Mouse (Mus musculus) hematopoietic multipotent progenitor cell, adult 10-12 weeks (in vitro differentiated cells): ENCODE results near the gene Actr1b. TPM values are rescaled to one million over a fixed set of nuclear protein-coding genes. Genes with fewer than 3 reads are reported as not detected.

Experiments used
- polyA plus RNA-seq: library from polyadenylated mRNA; stranded (reverse); fragments of >175 nt; gene quantifications from 2 replicates; pipeline ENCODE4 v1.2.3, GENCODE M21; 2012; ENCODE audit warnings: low replicate concordance

Gene Actr1b
- 51.5 and 54.1 TPM in 2 replicates for polyA plus RNA-seq

GRCm38 (mm10) chr1:36714311-36714710, at the start of gene Actr1b:
Gene Actr1b, minus strand, starts transcription at chr1:36714422.

DNA sequence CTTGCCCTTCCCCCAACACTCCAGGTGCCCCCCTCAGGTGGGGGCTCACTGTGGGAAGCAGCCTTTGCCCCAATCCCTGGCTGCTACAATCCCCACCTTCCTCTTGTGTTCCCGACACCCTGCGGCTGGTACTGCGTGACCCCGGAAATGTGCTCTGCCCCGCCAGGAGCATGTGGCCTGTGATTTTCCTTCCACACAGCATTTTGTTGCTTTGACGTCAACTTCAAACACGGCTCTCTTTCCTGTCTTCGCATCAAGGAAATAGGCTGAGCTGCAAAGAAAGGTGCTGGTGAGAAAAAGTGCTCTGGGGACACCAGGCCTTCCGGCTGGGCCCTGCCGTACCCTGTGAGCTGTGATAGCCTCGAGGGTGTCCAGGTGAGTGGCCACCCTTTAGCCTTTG, 47.3 kb upstream of the Actr1b start, which contains the start of gene Zap70:
Zap70 (plus strand) TSS at position 231 of the 400 bp plus-strand sequence.

DNA sequence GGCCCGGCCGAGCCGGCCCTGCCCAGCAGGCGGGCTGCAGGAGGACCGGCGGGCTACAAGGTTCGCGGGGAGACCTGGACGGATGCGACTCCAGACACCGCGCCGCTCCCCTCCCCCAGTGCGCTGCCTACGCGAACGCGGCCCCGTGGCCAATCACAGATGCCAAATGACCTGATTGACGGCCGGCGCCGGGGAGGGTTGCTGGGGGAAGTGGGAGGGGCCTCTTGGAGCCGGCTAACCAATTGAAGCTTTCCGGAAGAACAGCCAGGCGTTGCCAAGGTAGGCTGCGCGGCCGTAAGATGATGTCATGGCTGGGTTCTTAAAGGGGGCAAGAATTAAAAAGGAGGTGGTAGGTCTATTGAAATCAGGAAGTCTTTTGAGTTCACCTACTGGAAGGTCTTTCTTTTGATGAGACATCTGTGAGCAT, 4.4 kb downstream of the Actr1b start, which contains the start of gene 4933424G06Rik:
4933424G06Rik (plus strand) TSS at position 296 of the 427 bp plus-strand sequence.

DNA sequence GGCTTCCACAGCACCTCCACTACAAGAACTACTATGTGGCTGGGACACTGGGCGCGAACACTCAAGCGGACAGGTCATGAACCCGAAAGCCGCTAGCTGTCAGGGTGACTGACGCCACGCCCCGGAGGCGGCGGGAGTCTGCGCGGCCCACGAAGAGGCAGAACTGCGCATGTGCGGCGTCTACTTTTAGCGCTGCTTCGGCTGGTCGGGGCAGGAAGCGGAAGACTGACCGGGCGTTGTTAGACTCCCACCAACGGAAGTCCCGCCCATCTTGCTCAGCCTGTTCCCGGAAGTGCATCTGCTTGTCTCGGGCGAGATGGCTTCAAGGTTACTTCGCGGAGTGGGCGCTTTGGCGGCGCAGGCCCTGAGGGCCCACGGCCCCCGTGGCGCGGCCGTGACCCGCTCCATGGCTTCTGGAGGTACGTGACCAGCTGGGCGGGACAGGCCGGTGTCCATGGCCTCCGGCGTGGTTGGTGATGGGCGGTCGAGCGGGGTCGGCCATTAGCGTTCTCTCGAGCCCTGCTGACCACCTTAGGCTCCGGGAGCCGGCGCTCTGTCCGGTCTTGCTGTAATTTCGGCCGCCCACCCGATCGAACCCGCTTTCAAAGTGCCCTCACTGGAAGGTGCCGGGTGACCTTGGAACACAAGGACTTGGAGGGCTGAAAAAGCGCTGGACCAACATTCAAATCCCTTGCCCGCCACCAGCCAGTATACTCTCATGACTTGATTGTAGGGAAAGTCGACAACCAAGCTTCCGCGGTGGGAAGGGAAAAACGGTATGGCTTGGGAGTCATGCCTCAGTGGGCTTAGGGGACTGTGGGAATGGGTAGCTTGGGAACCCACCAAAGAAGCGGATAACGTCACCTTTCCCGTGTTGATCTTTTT, 22.7 kb downstream of the Actr1b start, which contains the start of gene Cox5b:
Cox5b (plus strand) TSS at position 179 of the 885 bp plus-strand sequence.

DNA sequence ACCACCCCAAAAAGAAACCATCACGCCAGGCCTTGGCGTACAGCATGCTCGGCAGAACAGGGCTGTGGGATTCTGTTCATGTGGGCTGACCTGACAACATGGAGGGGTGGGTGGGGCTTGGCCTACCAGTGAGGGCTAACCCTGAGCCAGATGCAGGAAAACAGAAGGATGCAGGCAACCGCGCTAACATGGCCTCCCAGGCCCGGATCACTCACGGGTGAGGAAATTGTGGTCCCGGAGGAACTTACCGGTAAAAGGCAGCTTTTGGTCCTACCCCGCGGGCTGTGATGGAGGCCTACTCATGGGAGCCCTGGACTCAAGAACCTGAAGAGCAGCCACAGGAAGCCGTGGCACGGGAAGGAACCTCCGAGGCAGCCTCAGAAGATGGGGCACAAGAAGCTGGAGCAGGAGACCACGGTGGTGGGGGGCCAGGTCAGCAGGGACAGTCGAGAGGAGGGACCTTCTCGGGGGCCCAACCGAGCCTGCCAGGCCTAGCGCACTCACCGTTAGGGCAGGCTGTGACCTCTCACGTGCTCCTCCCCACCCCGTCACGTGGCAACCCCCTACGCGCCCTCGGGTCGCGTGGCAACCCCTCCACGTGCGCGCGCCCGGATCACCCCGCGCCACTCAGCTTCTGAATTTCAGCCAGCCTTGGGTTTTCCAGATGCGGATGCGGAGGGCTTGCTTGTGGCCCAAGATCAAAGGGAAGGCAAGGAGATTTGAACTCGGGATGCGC, 31.4 kb downstream of the Actr1b start, which contains the start of gene Fam178b:
Fam178b (minus strand) TSS at position 564 of the 736 bp plus-strand sequence.

Other genes starting within 250 kb of the Actr1b start
- gene Cnnm4, start 242.8 kb downstream of the Actr1b start, polyA plus RNA-seq: 3.4 and 6.3 TPM in 2 replicates
- gene Cnnm3, start 202.6 kb downstream of the Actr1b start, polyA plus RNA-seq: 26.6 and 38.5 TPM in 2 replicates
- gene Ankrd23, start 177.5 kb downstream of the Actr1b start, polyA plus RNA-seq: 15.9 and 27.6 TPM in 2 replicates
- gene Gm42417, start 175.0 kb downstream of the Actr1b start, polyA plus RNA-seq: 0.12 TPM in 1 of 2 replicates, not detected in the other
- 12.3 and 25.2 TPM in 2 replicates for gene Ankrd39, start 167.0 kb downstream of the Actr1b start, polyA plus RNA-seq
- 2.0 and 3.8 TPM in 2 replicates for gene Sema4c, start 156.1 kb downstream of the Actr1b start, polyA plus RNA-seq
- 0.16 and 0.43 TPM in 2 replicates for gene Fam178b, start 31.2 kb downstream of the Actr1b start, polyA plus RNA-seq
- 497 and 729 TPM in 2 replicates for gene Cox5b, start 23.0 kb downstream of the Actr1b start, polyA plus RNA-seq
- not detected in 2 replicates for gene 4933424G06Rik, start 4.3 kb downstream of the Actr1b start, polyA plus RNA-seq
- 54.9 and 106 TPM in 2 replicates for gene Zap70, start 47.4 kb upstream of the Actr1b start, polyA plus RNA-seq
- 51.4 and 99.6 TPM in 2 replicates for gene Tmem131, start 229.2 kb upstream of the Actr1b start, polyA plus RNA-seq